Mouse (Mus musculus) CH12.LX (cell line): ENCODE measurements around the gene Slc23a4. TPM values are rescaled to one million over a fixed set of nuclear protein-coding genes. Genes with fewer than 3 reads are reported as not detected.

Source experiments
- DNase-seq: peaks from one replicate; pipeline ENCODE4 v3.0.0-alpha.2; 2013; ENCODE audit errors: extremely low read depth
- H3K27ac ChIP-seq: 2 replicates; pipeline ENCODE4 v1.5.1; 2012; ENCODE audit warnings: low read depth, mild to moderate bottlenecking, control low read depth, moderate library complexity; ENCODE audit not compliant: insufficient read depth
- H3K27me3 ChIP-seq: replicated peaks from 2 replicates; pipeline ENCODE3; 2012; ENCODE audit warnings: inconsistent platforms
- H3K36me3 ChIP-seq, 2 experiments: replicated peaks in 1 of 2; 2 replicates each; pipeline versions ENCODE3 to v1.6.1; 2012; ENCODE audit warnings: inconsistent platforms in 1 of 2, low read length in 1 of 2, mild to moderate bottlenecking in 1 of 2, mixed read lengths in 1 of 2, moderate library complexity in 1 of 2; ENCODE audit not compliant: control insufficient read depth in 1 of 2, insufficient read depth in 1 of 2
- H3K4me1 ChIP-seq, 2 experiments: 2 replicates each; pipeline ENCODE4 v1.6.1; 2012; ENCODE audit warnings: inconsistent platforms in 1 of 2, moderate library complexity in 1 of 2; ENCODE audit not compliant: insufficient read depth in 2 of 2, control insufficient read depth in 1 of 2
- H3K4me2 ChIP-seq: 2 replicates; pipeline ENCODE4 v1.6.1; 2012; ENCODE audit warnings: low read depth, mild to moderate bottlenecking, control low read depth; ENCODE audit not compliant: poor library complexity, insufficient read depth, severe bottlenecking
- H3K4me3 ChIP-seq, 3 experiments: fragments of 150-350 bp in 1 of 3; sonication (generic) in 1 of 3; replicated peaks in 1 of 3; 2 replicates each; pipeline versions ENCODE3 to v1.5.1; 2011 to 2012; ENCODE audit warnings: low read depth in 2 of 3, low read length in 2 of 3, mild to moderate bottlenecking in 2 of 3, moderate library complexity in 2 of 3, control low read depth in 1 of 3, improper control_type of control experiment in 1 of 3, inconsistent platforms in 1 of 3, mixed read lengths in 1 of 3; ENCODE audit not compliant: poor library complexity in 1 of 3
- H3K79me2 ChIP-seq: replicated peaks from 2 replicates; pipeline ENCODE4 v1.6.1; 2012; ENCODE audit warnings: mild to moderate bottlenecking, moderate library complexity; ENCODE audit not compliant: control insufficient read depth, poor library complexity, insufficient read depth, severe bottlenecking; ENCODE audit errors: extremely low read depth
- H3K9ac ChIP-seq: 2 replicates; pipeline ENCODE4 v1.6.1; 2012; ENCODE audit warnings: low read depth, mild to moderate bottlenecking, control low read depth, moderate library complexity; ENCODE audit not compliant: insufficient read depth
- H3K9me3 ChIP-seq: replicated peaks from 2 replicates; pipeline ENCODE3; 2012; ENCODE audit warnings: low read length, inconsistent platforms, mixed read lengths
- CHD1 ChIP-seq: IDR thresholded peaks from 2 replicates; pipeline ENCODE4 v1.6.1; 2012; ENCODE audit warnings: low read depth, low read length, improper control_type of control experiment, inconsistent platforms
- CTCF ChIP-seq, 2 experiments: IDR thresholded peaks in 1 of 2; conservative IDR thresholded peaks in 1 of 2; 2 replicates each; pipeline ENCODE4 v1.5.1; 2011 to 2012; ENCODE audit warnings: low read depth in 2 of 2, low read length in 2 of 2, improper control_type of control experiment in 1 of 2, inconsistent platforms in 1 of 2, mild to moderate bottlenecking in 1 of 2, moderate library complexity in 1 of 2
- E2F4 ChIP-seq: IDR thresholded peaks from 2 replicates; pipeline ENCODE4 v1.6.1; 2011; ENCODE audit warnings: low read depth, low read length, improper control_type of control experiment; ENCODE audit not compliant: insufficient replicate concordance
- EP300 ChIP-seq: IDR thresholded peaks from 2 replicates; pipeline ENCODE4 v1.6.1; 2011; ENCODE audit warnings: low read length, improper control_type of control experiment
- GABPA ChIP-seq: IDR thresholded peaks from 2 replicates; pipeline ENCODE4 v1.6.1; 2012; ENCODE audit warnings: low read depth, low read length, improper control_type of control experiment, inconsistent platforms; ENCODE audit not compliant: insufficient replicate concordance
- IRF4 ChIP-seq: IDR thresholded peaks from 2 replicates; pipeline ENCODE4 v1.6.1; 2014; ENCODE audit warnings: low read depth, mild to moderate bottlenecking, inconsistent platforms, low read length, improper control_type of control experiment
- KAT2A ChIP-seq: IDR thresholded peaks from 2 replicates; pipeline ENCODE4 v1.6.1; 2012; ENCODE audit warnings: low read length, improper control_type of control experiment, inconsistent platforms; ENCODE audit not compliant: insufficient replicate concordance
- MEF2A ChIP-seq: IDR thresholded peaks from 2 replicates; pipeline ENCODE4 v1.6.1; 2014; ENCODE audit warnings: low read depth, mild to moderate bottlenecking, inconsistent platforms, low read length, improper control_type of control experiment, borderline replicate concordance
- MYC ChIP-seq: IDR thresholded peaks from 2 replicates; pipeline ENCODE4 v1.6.1; 2011; ENCODE audit warnings: low read depth, mild to moderate bottlenecking, improper control_type of control experiment, low read length
- NRF1 ChIP-seq: IDR thresholded peaks from 2 replicates; pipeline ENCODE4 v1.6.1; 2014; ENCODE audit warnings: low read depth, mild to moderate bottlenecking, inconsistent platforms, low read length, improper control_type of control experiment, moderate library complexity
- POLR2A ChIP-seq: IDR thresholded peaks from 2 replicates; pipeline ENCODE4 v1.6.1; 2011; ENCODE audit warnings: low read depth, mild to moderate bottlenecking, improper control_type of control experiment, low read length
- RAD21 ChIP-seq: IDR thresholded peaks from 2 replicates; pipeline ENCODE4 v1.6.1; 2011; ENCODE audit warnings: low read depth, mild to moderate bottlenecking, low read length, improper control_type of control experiment, moderate library complexity
- RCOR1 ChIP-seq: conservative IDR thresholded peaks from 2 replicates; pipeline ENCODE4 v1.6.1; 2012; ENCODE audit warnings: low read depth, mild to moderate bottlenecking, inconsistent platforms, low read length, improper control_type of control experiment
- SMC3 ChIP-seq: IDR thresholded peaks from 2 replicates; pipeline ENCODE4 v1.6.1; 2011; ENCODE audit warnings: low read depth, low read length, improper control_type of control experiment
- TBP ChIP-seq: conservative IDR thresholded peaks from 2 replicates; pipeline ENCODE4 v1.6.1; 2011; ENCODE audit warnings: low read depth, low read length, improper control_type of control experiment
- USF2 ChIP-seq: conservative IDR thresholded peaks from 2 replicates; pipeline ENCODE4 v1.6.1; 2011; ENCODE audit warnings: low read depth, low read length, improper control_type of control experiment
- ZNF384 ChIP-seq: IDR thresholded peaks from 2 replicates; pipeline ENCODE4 v1.6.1; 2012; ENCODE audit warnings: low read depth, low read length, improper control_type of control experiment, inconsistent platforms
- dilution Hi-C: fragments of 300-500 bp; cut with MboI; formaldehyde crosslinking; loops from 2 replicates; pipeline ENCODE4 v1.14.3; 2020; ENCODE audit warnings: low sequenced_read_pairs; ENCODE audit not compliant: extremely low pct_unique_long_range_greater_than_20kb, extremely low pct_ligation_motif_present
- in situ Hi-C: fragments of 300-500 bp; cut with MboI; formaldehyde crosslinking; loops from 3 replicates; pipeline ENCODE4 v1.14.3; 2019; ENCODE audit warnings: low sequenced_read_pairs, low pct_ligation_motif_present, low pct_unique_long_range_greater_than_20kb, mixed read lengths
- polyA plus RNA-seq: library from polyadenylated mRNA; unstranded; fragments of >175 nt; gene quantifications from 2 replicates; pipeline ENCODE4 v1.2.1, GENCODE M21; 2012; ENCODE audit warnings: low read depth; ENCODE audit not compliant: insufficient read length
- total RNA-seq, 2 experiments: library from RNA; depleted of rRNA; stranded (reverse); fragments of 300-350 nt in 1 of 2; fragments of >200 nt in 1 of 2; gene quantifications; 2 replicates each; pipeline ENCODE4 v1.2.3; 2012 to 2014

The Slc23a4 gene
- total and polyA plus RNA-seq, 3 experiments: 0.21 to 0.30 (median 0.27) TPM

DNA sequence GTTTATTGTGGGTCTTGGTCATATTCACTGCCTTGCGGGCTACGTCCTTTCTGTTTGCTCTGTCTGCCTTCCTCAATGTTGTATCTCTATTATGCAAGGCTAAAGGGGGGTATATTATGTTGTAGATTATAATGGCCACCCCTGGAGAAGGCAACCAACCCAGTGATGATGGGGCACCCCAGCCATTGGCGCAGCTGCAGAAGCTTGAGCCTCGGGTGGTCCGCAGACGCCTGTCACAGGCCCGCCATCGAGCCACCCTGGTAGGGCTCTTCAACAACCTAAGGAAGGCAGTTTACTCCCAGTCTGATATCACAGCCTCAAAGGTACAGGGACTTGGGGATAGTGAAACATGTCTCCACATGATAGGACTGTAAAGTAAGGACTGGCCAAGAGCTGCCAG, 60.6 kb downstream of the Slc23a4 start:
- dilution Hi-C loops: no loop called here
- no peak overlapping the region for H3K27ac ChIP-seq

DNA sequence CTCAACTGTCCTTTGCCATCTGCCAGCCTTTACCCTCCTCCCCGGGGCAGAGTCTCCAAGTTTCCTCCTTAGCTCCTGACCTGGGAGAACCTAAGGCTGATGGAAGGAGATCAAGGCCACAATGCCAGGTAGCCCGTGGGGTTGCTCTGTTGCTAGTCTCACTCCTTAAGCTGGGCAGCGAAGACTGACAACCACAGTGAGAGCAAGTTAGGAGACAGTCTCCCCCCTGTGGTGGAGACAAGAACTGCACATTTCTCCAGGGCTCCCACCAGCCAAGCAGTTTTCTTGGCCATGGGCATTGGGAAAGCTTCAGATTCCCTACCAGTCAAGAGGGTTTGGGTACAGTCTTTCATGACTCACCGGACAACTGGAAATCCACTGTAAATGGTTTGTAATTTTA, 61.0 kb downstream of the Slc23a4 start:
- H3K36me3 ChIP-seq: no peaks in the 10 kb centered on the region
- in situ Hi-C loops (loop anchor here (10.0 kb wide), 1 partner anchor 632 kb away; no protein-coding TSS in a partner anchor), dilution Hi-C loops (no loop called here)
- TF ChIP-seq RAD21: peak; percentile 62
- TF ChIP-seq USF2: no peak
- TF ChIP-seq RCOR1: no peak
- no peak for TF ChIP-seq GABPA
- peak; percentile 66 for TF ChIP-seq SMC3
- no peak for TF ChIP-seq EP300
- TF ChIP-seq E2F4: no peak
- TF ChIP-seq CHD1: no peak
- no peak for TF ChIP-seq MEF2A
- TF ChIP-seq CTCF (conservative IDR thresholded peaks at IDR 0.05 in 1 of 2, IDR thresholded peaks at IDR 0.05 in 1 of 2; ENCODE audit: low read depth in 2 of 2, low read length in 2 of 2): peak; percentile 80 to 86
- no peak for TF ChIP-seq MYC
- TF ChIP-seq TBP: no peak
- TF ChIP-seq NRF1: no peak
- no peak for TF ChIP-seq IRF4
- H3K9ac ChIP-seq: no peak overlapping the region
- no peak overlapping the region for H3K4me3 ChIP-seq
- H3K4me1 ChIP-seq: peaks cover 0 to 8% of the 10 kb centered on the region in 2 experiments; a peak in 2 of 4 replicates
- no peak overlapping the region for H3K4me2 ChIP-seq
- H3K27me3 ChIP-seq: no peaks in the 10 kb centered on the region
- no peak overlapping the region for H3K27ac ChIP-seq
- H3K9me3 ChIP-seq: no peaks in the 10 kb centered on the region
- DNase-seq: peak; percentile 68
- H3K79me2 ChIP-seq: no peaks in the 10 kb centered on the region

More for the DNA sequence above, 60.6 kb downstream of the Slc23a4 start:
- no peak for DNase-seq
- no peak overlapping the region for H3K9ac ChIP-seq
- H3K27me3 ChIP-seq: no peaks in the 10 kb centered on the region
- peaks cover 0 to 8% of the 10 kb centered on the region in 2 experiments; a peak in 2 of 4 replicates for H3K4me1 ChIP-seq
- no peaks in the 10 kb centered on the region for H3K36me3 ChIP-seq
- H3K4me3 ChIP-seq: no peak overlapping the region
- in situ Hi-C loops: loop anchor here (10.0 kb wide), 1 partner anchor 633 kb away; no protein-coding TSS in a partner anchor
- no peak overlapping the region for H3K4me2 ChIP-seq
- no peak for TF ChIP-seq KAT2A
- TF ChIP-seq ZNF384: no peak
- no peak for TF ChIP-seq POLR2A
- TF ChIP-seq EP300: no peak
- no peak for TF ChIP-seq CTCF (conservative IDR thresholded peaks at IDR 0.05 in 1 of 2, IDR thresholded peaks at IDR 0.05 in 1 of 2; ENCODE audit: low read depth in 2 of 2, low read length in 2 of 2)
- H3K9me3 ChIP-seq: no peaks in the 10 kb centered on the region
- no peaks in the 10 kb centered on the region for H3K79me2 ChIP-seq
